22 mouse cellular contexts compared by ENCODE assay signal in the genomic region with DNA sequence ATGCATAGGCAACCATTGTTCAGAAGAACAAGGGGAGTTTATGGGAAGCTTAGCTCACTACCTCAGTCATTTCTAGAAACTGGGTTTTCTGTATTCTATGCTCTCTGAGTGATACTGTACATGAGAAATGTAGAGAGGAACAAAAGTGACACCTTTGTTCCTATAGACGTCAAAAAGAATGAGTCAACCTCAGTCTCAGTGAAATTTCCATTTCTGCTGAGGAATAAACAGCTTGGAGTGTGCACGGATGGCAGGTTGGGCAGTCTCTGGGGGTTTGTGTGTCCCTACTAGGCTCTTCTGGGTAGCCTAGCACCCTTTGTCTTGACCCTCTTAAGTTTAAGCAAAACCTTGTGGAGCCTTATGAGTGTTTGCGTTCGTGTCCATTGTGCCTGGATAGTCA. TPM values are rescaled to one million over a fixed set of nuclear protein-coding genes. Genes with fewer than 3 reads are reported as not detected.
A peak's percentile ranks its signal among the peaks of the same experiment; 100 is the strongest.
DNase-seq lines count a peak whose midpoint lies in the region; TF ChIP-seq lines count a peak whose summit lies in the region.
"Had no signal": no experiment of that assay in that cellular context is flagged by ENCODE, and none has a peak within 500 bp of the region (broad histone marks: within the 10 kb centered on the region; RNA-seq: fewer than 3 reads in every experiment).

No protein-coding gene starts in this region.

- TF ChIP-seq EP300 in CH12.LX (IDR thresholded peaks at IDR 0.05; ENCODE audit: low read length): peak; percentile 95

- H3K9me3 ChIP-seq in CH12.LX (replicated peaks; ENCODE audit: low read length): no peaks in the 10 kb centered on the region
- H3K9me3 ChIP-seq: embryonic facial prominence, embryonic 10.5 days; embryonic facial prominence, embryonic 12.5 days; forebrain, embryonic 13.5 days; forebrain, embryonic 15.5 days; G1E had no signal

- no peak for TF ChIP-seq POLR2A in CH12.LX (IDR thresholded peaks at IDR 0.05; ENCODE audit: low read depth, low read length)

- intact Hi-C loops in left cerebral cortex, postnatal 36 days (cut with DNase I): no loop called here

- H3K4me3 ChIP-seq in CH12.LX (replicated peaks in 1 of 3; ENCODE audit: low read depth in 2 of 3, low read length in 2 of 3, poor library complexity in 1 of 3): no peak overlapping the region
- H3K4me3 ChIP-seq: embryonic facial prominence, embryonic 10.5 days; embryonic facial prominence, embryonic 12.5 days; forebrain, embryonic 13.5 days; forebrain, embryonic 15.5 days had no signal

- H3K9ac ChIP-seq in CH12.LX (ENCODE audit: insufficient read depth, low read depth): no peak overlapping the region
- H3K9ac ChIP-seq: embryonic facial prominence, embryonic 12.5 days; forebrain, embryonic 13.5 days; forebrain, embryonic 15.5 days; forebrain, postnatal 0 days had no signal

- no peak overlapping the region for H3K4me2 ChIP-seq in CH12.LX (ENCODE audit: insufficient read depth, low read depth, poor library complexity, severe bottlenecking)
- H3K4me2 ChIP-seq: embryonic facial prominence, embryonic 12.5 days; forebrain, embryonic 13.5 days; forebrain, embryonic 15.5 days had no signal

- no peaks in the 10 kb centered on the region; the same call in 1 of the 2 replicates for H3K79me2 ChIP-seq in CH12.LX (replicated peaks; ENCODE audit: control insufficient read depth, extremely low read depth, insufficient read depth, poor library complexity, severe bottlenecking)

- no peak for TF ChIP-seq CTCF in CH12.LX (conservative IDR thresholded peaks at IDR 0.05 in 1 of 2, IDR thresholded peaks at IDR 0.05 in 1 of 2; ENCODE audit: low read depth in 2 of 2, low read length in 2 of 2)

- in situ Hi-C loops in CH12.LX (cut with MboI; ENCODE audit: low pct_ligation_motif_present, low pct_unique_long_range_greater_than_20kb, low sequenced_read_pairs): no loop called here

- no peak for TF ChIP-seq RAD21 in CH12.LX (IDR thresholded peaks at IDR 0.05; ENCODE audit: low read depth, low read length)

- dilution Hi-C loops in CH12.LX (cut with MboI; ENCODE audit: extremely low pct_ligation_motif_present, extremely low pct_unique_long_range_greater_than_20kb, low sequenced_read_pairs): no loop called here

- no peaks in the 10 kb centered on the region for H3K27me3 ChIP-seq in CH12.LX (replicated peaks)
- H3K27me3 ChIP-seq: embryonic facial prominence, embryonic 12.5 days; forebrain, embryonic 13.5 days; forebrain, embryonic 15.5 days; Patski had no signal

- peaks cover 67 to 91% of the 10 kb centered on the region in 2 experiments for H3K36me3 ChIP-seq in CH12.LX (replicated peaks in 1 of 2; ENCODE audit: control insufficient read depth in 1 of 2, insufficient read depth in 1 of 2, low read length in 1 of 2)

- H3K27ac ChIP-seq in CH12.LX (ENCODE audit: insufficient read depth, low read depth): peak overlapping the region; percentile 69
- H3K27ac ChIP-seq: embryonic facial prominence, embryonic 10.5 days; embryonic facial prominence, embryonic 12.5 days; forebrain, embryonic 13.5 days; forebrain, embryonic 15.5 days had no signal

- H3K4me1 ChIP-seq in CH12.LX (ENCODE audit: control insufficient read depth in 1 of 2, insufficient read depth in 2 of 2): peaks cover 9 to 38% of the 10 kb centered on the region in 2 experiments
- H3K4me1 ChIP-seq: embryonic facial prominence, embryonic 10.5 days; embryonic facial prominence, embryonic 12.5 days; forebrain, embryonic 13.5 days; forebrain, embryonic 15.5 days had no signal

- DNase-seq in CD4-positive, CD25-positive, alpha-beta regulatory T cell, adult 2 months (ENCODE audit: low read depth, low spot score): peak; percentile 66
- no peak for DNase-seq in CH12.LX (ENCODE audit: extremely low read depth)
- DNase-seq in induced T-regulatory cell, adult 2 months (ENCODE audit: low read depth): peak; percentile 88
- no peak for DNase-seq in layer of hippocampus, postnatal 14 days (ENCODE audit: low spot score in 2 of 2)
- no peak for DNase-seq in layer of hippocampus, adult 9-11 months
- no peak for DNase-seq in left cerebral cortex, postnatal 36 days (ENCODE audit: low spot score in 2 of 2)
- no peak for DNase-seq in B cell, adult 2 months
- DNase-seq: adrenal gland, adult 2 months; adrenal gland, postnatal 10 days; adrenal gland, postnatal 25 days; cerebellum, adult 11 months; cerebellum, adult 18-20 months; cerebellum, adult 9-10 months; cerebellum, postnatal 10 days; cerebellum, postnatal 25 days; forebrain, postnatal 0 days had no signal

TF ChIP-seq in CH12.LX, 34 proteins besides CTCF, POLR2A, EP300 and RAD21 (continues in another document):
- TF ChIP-seq TBP (conservative IDR thresholded peaks at IDR 0.05; ENCODE audit: low read depth, low read length): no peak
- no peak for TF ChIP-seq GABPA (IDR thresholded peaks at IDR 0.05; ENCODE audit: insufficient replicate concordance, low read depth, low read length)
- no peak for TF ChIP-seq SMC3 (IDR thresholded peaks at IDR 0.05; ENCODE audit: low read depth, low read length)
- TF ChIP-seq JUN (IDR thresholded peaks at IDR 0.05; ENCODE audit: insufficient read depth, low read depth, low read length): peak; percentile 97
- no peak for TF ChIP-seq USF1 (IDR thresholded peaks at IDR 0.05; ENCODE audit: low read depth, low read length)
- TF ChIP-seq ELF1 (IDR thresholded peaks at IDR 0.05; ENCODE audit: low read depth, low read length): peak; percentile 12; the same call in 1 of the 2 replicates
- TF ChIP-seq POLR2AphosphoS2 (IDR thresholded peaks at IDR 0.05; ENCODE audit: low read depth, low read length): no peak
- TF ChIP-seq ETS1 (conservative IDR thresholded peaks at IDR 0.05; ENCODE audit: low read depth, low read length): peak; percentile 97
- peak; percentile 70; the same call in 1 of the 2 replicates for TF ChIP-seq MAZ (IDR thresholded peaks at IDR 0.05; ENCODE audit: low read depth, low read length)
- peak; percentile 23; the same call in 1 of the 2 replicates for TF ChIP-seq HCFC1 (IDR thresholded peaks at IDR 0.05; ENCODE audit: low read depth, low read length)
- TF ChIP-seq MAFK (IDR thresholded peaks at IDR 0.05; ENCODE audit: insufficient replicate concordance, low read length): 0 out of 2 replicates have a peak, but pooled peaks have one; percentile 31
- no peak for TF ChIP-seq ZC3H11A (IDR thresholded peaks at IDR 0.05; ENCODE audit: low read depth, low read length)
- TF ChIP-seq CHD1 (IDR thresholded peaks at IDR 0.05; ENCODE audit: low read depth, low read length): no peak
- peak; percentile 81 for TF ChIP-seq BHLHE40 (IDR thresholded peaks at IDR 0.05; ENCODE audit: low read depth, low read length)
- TF ChIP-seq MAX (IDR thresholded peaks at IDR 0.05; ENCODE audit: low read length): no peak; the same call in 1 of the 2 replicates
- TF ChIP-seq ZNF384 (IDR thresholded peaks at IDR 0.05; ENCODE audit: low read depth, low read length): no peak
- peak; percentile 96 for TF ChIP-seq RCOR1 (conservative IDR thresholded peaks at IDR 0.05; ENCODE audit: low read depth, low read length)
- TF ChIP-seq CHD2 (IDR thresholded peaks at IDR 0.05; ENCODE audit: low read length): peak; percentile 76
- TF ChIP-seq KAT2A (IDR thresholded peaks at IDR 0.05; ENCODE audit: insufficient replicate concordance, low read length): 0 out of 2 replicates have a peak, but pooled peaks have one; percentile 15
- no peak for TF ChIP-seq E2F4 (IDR thresholded peaks at IDR 0.05; ENCODE audit: insufficient replicate concordance, low read depth, low read length)
- TF ChIP-seq USF2 (conservative IDR thresholded peaks at IDR 0.05; ENCODE audit: low read depth, low read length): no peak
- peak; percentile 18; the same call in 1 of the 2 replicates for TF ChIP-seq ZKSCAN1 (IDR thresholded peaks at IDR 0.05; ENCODE audit: borderline replicate concordance, low read depth, low read length)
- peak; percentile 94 for TF ChIP-seq IRF4 (IDR thresholded peaks at IDR 0.05; ENCODE audit: low read depth, low read length)
- no peak for TF ChIP-seq MXI1 (IDR thresholded peaks at IDR 0.05; ENCODE audit: low read depth, low read length)
- no peak for TF ChIP-seq PAX5 (IDR thresholded peaks at IDR 0.05; ENCODE audit: low read length)
- TF ChIP-seq SIN3A (IDR thresholded peaks at IDR 0.05; ENCODE audit: low read length): peak; percentile 83; the same call in 1 of the 2 replicates
- no peak; the same call in 1 of the 2 replicates for TF ChIP-seq ZMIZ1 (IDR thresholded peaks at IDR 0.05; ENCODE audit: low read depth, low read length)
- TF ChIP-seq NELFE (IDR thresholded peaks at IDR 0.05; ENCODE audit: low read depth, low read length): no peak
- peak; percentile 95 for TF ChIP-seq JUND (conservative IDR thresholded peaks at IDR 0.05; ENCODE audit: low read depth, low read length)

RNA-seq across cellular contexts. Expression of gene Tnfrsf4, which starts 5.3 kb away (rescaled TPM):
- total RNA-seq in CH12.LX (2012; rRNA removed) (21.7 and 28.2 TPM in 2 replicates), CH12.LX (2014; rRNA removed) (73.5 and 86.1 TPM in 2 replicates)
- polyA plus RNA-seq in CH12.LX (2012; ENCODE audit: insufficient read length, low read depth): 63.8 and 81.1 TPM in 2 replicates
- 1 to 10 TPM; 1.0 to 1.1 TPM for total RNA-seq in layer of hippocampus, postnatal 14 days (2021)
- 1 to 10 TPM in 1 of 2 experiments, under 1 TPM in 1; 0.39 to 1.9 TPM for total RNA-seq in left cerebral cortex, postnatal 36 days (2021)

RNA-seq across cellular contexts. Expression of gene Sdf4, which starts 15.7 kb away (rescaled TPM):
- 193 and 211 TPM in 2 replicates for total RNA-seq in CH12.LX (2012; rRNA removed)
- total RNA-seq in CH12.LX (2014; rRNA removed): 210 and 227 TPM in 2 replicates
- polyA plus RNA-seq in CH12.LX (2012; ENCODE audit: insufficient read length, low read depth): 167 and 193 TPM in 2 replicates
- total RNA-seq in layer of hippocampus, postnatal 14 days (2021): 100 to 1,000 TPM; 154 to 157 TPM
- 100 to 1,000 TPM; 184 to 206 TPM for total RNA-seq in left cerebral cortex, postnatal 36 days (2021)

RNA-seq across cellular contexts. Expression of gene B3galt6, which starts 15.9 kb away (rescaled TPM):
- total RNA-seq in CH12.LX (2012; rRNA removed) (10.1 and 11.3 TPM in 2 replicates), CH12.LX (2014; rRNA removed) (8.6 and 9.9 TPM in 2 replicates)
- 3.1 and 3.4 TPM in 2 replicates for polyA plus RNA-seq in CH12.LX (2012; ENCODE audit: insufficient read length, low read depth)
- total RNA-seq in layer of hippocampus, postnatal 14 days (2021): 1 to 10 TPM; 9.0 to 9.7 TPM
- total RNA-seq in left cerebral cortex, postnatal 36 days (2021): 10 to 100 TPM in 1 of 2 experiments, 1 to 10 TPM in 1; 9.9 to 11.1 TPM

RNA-seq across cellular contexts. Expression of gene Tnfrsf18, which starts 17.6 kb away (rescaled TPM):
- total RNA-seq in CH12.LX (2012; rRNA removed): 52.1 and 76.1 TPM in 2 replicates
- 48.8 and 50.7 TPM in 2 replicates for total RNA-seq in CH12.LX (2014; rRNA removed)
- polyA plus RNA-seq in CH12.LX (2012; ENCODE audit: insufficient read length, low read depth): 38.8 and 48.4 TPM in 2 replicates
- total RNA-seq in layer of hippocampus, postnatal 14 days (2021): not detected
- not detected for total RNA-seq in left cerebral cortex, postnatal 36 days (2021)
- total RNA-seq: adrenal gland, postnatal 25 days; forebrain, postnatal 0 days had no signal
- polyA plus RNA-seq: G1E had no signal

RNA-seq across cellular contexts. Expression of gene C1qtnf12, which starts 46.3 kb away (rescaled TPM):
- total RNA-seq in CH12.LX (2012; rRNA removed) (21.0 and 21.1 TPM in 2 replicates), CH12.LX (2014; rRNA removed) (24.5 and 25.3 TPM in 2 replicates)
- 25.0 and 27.6 TPM in 2 replicates for polyA plus RNA-seq in CH12.LX (2012; ENCODE audit: insufficient read length, low read depth)
- 10 to 100 TPM; 15.9 to 21.1 TPM for total RNA-seq in layer of hippocampus, postnatal 14 days (2021)
- total RNA-seq in left cerebral cortex, postnatal 36 days (2021): 10 to 100 TPM; 18.1 to 19.5 TPM

Comparison
In these comparisons a context has a peak if more than half of its experiments do, and no peak if none do; other contexts are left out.
1. DNase-seq: peak in CD4-positive, CD25-positive, alpha-beta regulatory T cell, adult 2 months (single experiment) and induced T-regulatory cell, adult 2 months (single experiment); none in CH12.LX (single experiment), layer of hippocampus, postnatal 14 days (0 of 2), layer of hippocampus, adult 9-11 months (single experiment), left cerebral cortex, postnatal 36 days (0 of 2) and B cell, adult 2 months (0 of 2).
2. RNA of gene Tnfrsf4, which starts 5.3 kb away (total RNA-seq): 21.7 to 86.1 TPM in CH12.LX; 0.39 to 1.9 TPM in left cerebral cortex, postnatal 36 days and 1.0 to 1.1 TPM in layer of hippocampus, postnatal 14 days; every median in the first group is over 4 times any median in the second.